Mouse (Mus musculus): ENCODE measurements around the gene Hspb9.

The Hspb9 gene

GRCm38 (mm10) chr11:100735954-100736745, 22.5 kb downstream of the Hspb9 start:
- DNase-seq = no peak

- no peak for DNase-seq
Measured at GRCm38 (mm10) chr11:100736746-100737080, 23.1 kb downstream of the Hspb9 start.

GRCm38 (mm10) chr11:100737105-100737733, 23.6 kb downstream of the Hspb9 start:
- no peak for DNase-seq

GRCm38 (mm10) chr11:100738066-100738604, 24.5 kb downstream of the Hspb9 start, which contains the start of gene Rab5c:
Rab5c (minus strand) TSS chr11:100738215.
- DNase-seq = peak; percentile 99

- DNase-seq = no peak
Measured at GRCm38 (mm10) chr11:100738749-100739148, 25.1 kb downstream of the Hspb9 start.

- DNase-seq = peak; percentile 47
Measured at GRCm38 (mm10) chr11:100741348-100741747, 27.7 kb downstream of the Hspb9 start.

- DNase-seq = peak; percentile 52
Measured at GRCm38 (mm10) chr11:100745085-100745484, 31.4 kb downstream of the Hspb9 start.

- DNase-seq = no peak
Measured at GRCm38 (mm10) chr11:100746546-100746945, 32.9 kb downstream of the Hspb9 start.

- no peak for DNase-seq
Measured at GRCm38 (mm10) chr11:100747114-100747513, 33.5 kb downstream of the Hspb9 start.

- DNase-seq = no peak
Measured at GRCm38 (mm10) chr11:100748620-100749019, 35.0 kb downstream of the Hspb9 start.

GRCm38 (mm10) chr11:100749469-100749868, 35.8 kb downstream of the Hspb9 start:
- no peak for DNase-seq

GRCm38 (mm10) chr11:100750127-100750526, 36.5 kb downstream of the Hspb9 start:
- no peak for DNase-seq

GRCm38 (mm10) chr11:100752294-100752693, 38.6 kb downstream of the Hspb9 start:
- DNase-seq = no peak

GRCm38 (mm10) chr11:100754021-100754692, 40.5 kb downstream of the Hspb9 start:
- no peak for DNase-seq

- no peak for DNase-seq
Measured at GRCm38 (mm10) chr11:100754693-100755057, 41.0 kb downstream of the Hspb9 start.

GRCm38 (mm10) chr11:100756476-100756875, 42.8 kb downstream of the Hspb9 start:
- DNase-seq = no peak

- no peak for DNase-seq
Measured at GRCm38 (mm10) chr11:100757566-100757965, 43.9 kb downstream of the Hspb9 start.

GRCm38 (mm10) chr11:100758707-100759610, 45.3 kb downstream of the Hspb9 start:
- no peak for DNase-seq

GRCm38 (mm10) chr11:100759611-100760233, 46.1 kb downstream of the Hspb9 start, which contains the start of gene Kcnh4:
Kcnh4 (minus strand) TSS chr11:100759942.
- DNase-seq = peak; percentile 60

GRCm38 (mm10) chr11:100761547-100762045, 47.9 kb downstream of the Hspb9 start:
- DNase-seq = peak; percentile 88

GRCm38 (mm10) chr11:100762831-100763230, 49.2 kb downstream of the Hspb9 start, which contains the start of gene Hcrt:
Hcrt (minus strand) TSS chr11:100762931.
- no peak for DNase-seq

Data from cerebellum, adult 11-12 months (tissue).